Mouse (Mus musculus) midbrain, postnatal 0 days (tissue): ENCODE measurements around the gene Snx1. TPM values are rescaled to one million over a fixed set of nuclear protein-coding genes. Genes with fewer than 3 reads are reported as not detected.

ENCODE experiments used
- ATAC-seq: fragments of 200-750 bp; cut with Nextera tagmentation; 2 replicates; pipeline ENCODE4 v1.8.0; 2017; ENCODE audit warnings: moderate number of reproducible peaks, mild to moderate bottlenecking, moderate TSS enrichment, moderate library complexity; ENCODE audit not compliant: low FRiP score
- DNase-seq: peaks from one replicate; pipeline ENCODE4 v3.0.0-alpha.2; 2015; ENCODE audit warnings: low spot score
- H3K27ac ChIP-seq: fragments of 300-500 bp; sonication (generic); 2 replicates; pipeline ENCODE4 v1.5.1; 2014; ENCODE audit warnings: low read depth, mild to moderate bottlenecking, low read length, mixed read lengths
- H3K27me3 ChIP-seq: fragments of 300-500 bp; sonication (generic); 2 replicates; pipeline ENCODE4 v1.6.1; 2014; ENCODE audit warnings: low read length, control low read depth, mixed read lengths; ENCODE audit not compliant: insufficient read depth
- H3K36me3 ChIP-seq: fragments of 300-500 bp; sonication (generic); 2 replicates; pipeline ENCODE4 v1.6.1; 2014; ENCODE audit warnings: low read length, control low read depth, mixed read lengths; ENCODE audit not compliant: insufficient read depth
- H3K4me1 ChIP-seq: fragments of 300-500 bp; sonication (generic); 2 replicates; pipeline ENCODE4 v1.6.1; 2014; ENCODE audit warnings: mild to moderate bottlenecking, control low read depth, antibody characterized with exemption, low read length, mixed read lengths; ENCODE audit not compliant: insufficient read depth
- H3K4me2 ChIP-seq: fragments of 300-500 bp; sonication (generic); 2 replicates; pipeline ENCODE4 v1.6.1; 2014; ENCODE audit warnings: low read depth, mild to moderate bottlenecking, low read length, mixed read lengths; ENCODE audit not compliant: poor library complexity, severe bottlenecking
- H3K4me3 ChIP-seq: fragments of 300-500 bp; sonication (generic); 2 replicates; pipeline ENCODE4 v1.5.1; 2014; ENCODE audit warnings: low read depth, mild to moderate bottlenecking, low read length, moderate library complexity
- H3K9ac ChIP-seq: fragments of 300-500 bp; sonication (generic); replicated peaks from 2 replicates; pipeline ENCODE4 v1.6.1; 2014; ENCODE audit warnings: mild to moderate bottlenecking, low read length, moderate library complexity, mixed read lengths; ENCODE audit not compliant: poor library complexity, severe bottlenecking
- H3K9me3 ChIP-seq: fragments of 300-500 bp; sonication (generic); 2 replicates; pipeline ENCODE4 v1.6.1; 2016; ENCODE audit warnings: low read length, control low read depth
- CTCF ChIP-seq: IDR thresholded peaks from 2 replicates; pipeline ENCODE4 v1.5.1; 2016; ENCODE audit warnings: antibody characterized with exemption, mild to moderate bottlenecking
- WGBS: fragments of 180-500 bp; shearing (Covaris S2); extraction: QIAGEN DNeasy Blood & Tissue Kit; methylation state at CpG from one replicate; pipeline ENCODE4 v1.1.7; 2014; 5-methylcytosine and 5-hydroxymethylcytosine counted together
- polyA plus RNA-seq: library from polyadenylated mRNA; unstranded; fragments of >200 nt; fragmentation: Nextera tagmentation; extraction: Ambion mirVana; gene quantifications from 2 replicates; pipeline ENCODE4 v1.2.1, GENCODE M21; 2015
- total RNA-seq: library from RNA; depleted of rRNA; stranded (reverse); fragments of >200 nt; gene quantifications from 2 replicates; pipeline ENCODE4 v1.2.3, GENCODE M21; 2014

The Snx1 gene
- total and polyA plus RNA-seq, 2 experiments from 2014 or later, result 38.1 to 47.1 TPM

DNA sequence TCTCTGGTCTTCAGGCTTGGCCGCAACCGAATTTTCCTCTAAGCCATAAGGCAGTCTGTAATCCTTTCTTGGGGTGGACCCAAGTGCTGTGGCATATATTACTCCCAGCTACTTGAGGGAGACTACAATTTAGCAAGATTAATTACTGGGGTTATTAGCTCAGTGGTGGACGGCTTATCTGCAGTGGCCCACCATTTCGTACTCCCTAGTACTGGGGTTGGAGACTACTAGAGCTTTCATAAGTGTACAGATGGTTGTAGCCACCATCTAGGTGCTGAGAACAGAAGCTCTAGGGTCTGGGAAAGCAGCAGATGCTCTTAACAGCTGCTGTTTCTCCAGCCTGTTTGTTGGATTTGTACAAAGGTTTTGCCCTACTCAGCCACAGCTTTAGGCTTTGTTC is 65.4 kb downstream of the Snx1 start:
- Histone ChIP-seq H3K27me3 (no peaks in the 10 kb centered on the region), H3K4me3 (peak overlapping the region; percentile 77), H3K27ac (no peak overlapping the region), H3K4me2 (peak overlapping the region; percentile 56), H3K9ac (peak overlapping the region; percentile 79), H3K9me3 (no peaks in the 10 kb centered on the region), H3K36me3 (peaks cover 30% of the 10 kb centered on the region), H3K4me1 (peaks cover 13% of the 10 kb centered on the region)
- ATAC-seq, result no peak
- peak; percentile 56 for DNase-seq
- 25% methylated on average over 4 of the region's 4 CpGs for WGBS
- no peak for TF ChIP-seq CTCF

DNA sequence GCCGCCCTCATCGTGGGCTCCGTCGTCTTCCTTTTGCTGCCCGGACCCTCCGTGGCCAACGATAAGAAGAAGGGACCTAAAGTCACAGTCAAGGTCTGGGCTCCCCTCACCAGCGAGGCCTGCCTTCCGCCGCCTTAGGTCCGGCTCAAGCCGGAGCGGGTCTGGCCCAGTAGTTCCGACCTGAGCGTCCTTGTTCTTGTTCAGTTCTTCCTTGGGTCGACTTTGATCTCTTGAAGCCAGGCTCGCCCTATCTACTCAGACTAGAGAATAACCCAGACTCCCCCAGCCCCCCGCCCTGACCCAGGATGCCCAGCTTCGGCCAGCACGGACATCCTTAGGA is 66.1 kb downstream of the Snx1 start:
- DNase-seq, result no peak
- H3K9me3 ChIP-seq, result no peaks in the 10 kb centered on the region
- WGBS, result 0% methylated on average over 17 of the region's 20 CpGs
- peak overlapping the region; percentile 77 for H3K4me3 ChIP-seq
- peak overlapping the region; percentile 79 for H3K9ac ChIP-seq
- TF ChIP-seq CTCF, result no peak
- H3K27ac ChIP-seq, result peak overlapping the region; percentile 91
- H3K27me3 ChIP-seq, result no peaks in the 10 kb centered on the region
- peak; percentile 89 for ATAC-seq
- peak overlapping the region; percentile 56 for H3K4me2 ChIP-seq
- H3K4me1 ChIP-seq, result peaks cover 13% of the 10 kb centered on the region
- H3K36me3 ChIP-seq, result peaks cover 23% of the 10 kb centered on the region

DNA sequence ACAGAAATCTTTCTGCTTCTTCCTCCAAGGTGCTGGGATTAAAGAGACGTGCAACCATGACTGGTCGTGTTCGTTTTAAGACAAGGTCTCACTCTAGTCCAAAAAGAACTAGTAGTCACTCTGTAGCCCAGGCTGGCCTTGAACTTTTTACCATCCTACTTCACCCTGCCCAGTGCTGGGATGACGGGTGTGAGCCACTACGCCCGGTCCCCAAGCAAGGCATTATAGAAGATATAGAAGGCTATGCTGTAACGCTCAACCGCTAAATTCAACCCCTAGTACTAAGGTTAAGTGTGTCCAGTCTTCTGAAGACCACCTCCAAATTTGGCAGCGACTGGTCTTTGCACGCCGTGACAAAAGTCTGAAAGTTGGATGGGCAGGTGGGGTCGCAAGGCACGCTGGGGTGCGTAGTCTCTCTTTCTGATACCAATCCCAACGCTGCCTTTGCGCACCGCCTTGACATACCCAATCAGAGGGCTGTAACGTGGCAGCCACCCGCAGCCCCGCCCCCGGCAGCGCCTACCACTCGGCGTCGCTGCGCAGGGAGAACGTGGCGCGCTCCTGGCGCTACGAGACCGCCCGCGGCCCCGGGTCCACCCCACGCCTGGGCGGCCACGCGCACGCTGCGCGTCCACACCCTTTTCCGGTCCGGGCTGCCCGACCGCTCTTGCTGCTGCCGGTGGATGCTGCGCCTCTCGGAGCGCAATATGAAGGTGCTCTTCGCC is 66.6 kb downstream of the Snx1 start, which contains the start of gene Ppib:
Gene Ppib, plus strand, starts transcription at position 640 of the 725 bp plus-strand sequence.
- Histone ChIP-seq H3K27me3 (no peaks in the 10 kb centered on the region), H3K9ac (peak within 1 kb of the TSS; percentile 79), H3K9me3 (no peaks in the 10 kb centered on the region), H3K4me1 (peaks cover 13% of the 10 kb centered on the region), H3K27ac (peak within 1 kb of the TSS; percentile 91), H3K4me2 (peak within 1 kb of the TSS; percentile 56), H3K4me3 (peak within 1 kb of the TSS; percentile 77), H3K36me3 (peaks cover 20% of the 10 kb centered on the region)
- WGBS, result 2% methylated on average over 50 of the region's 51 CpGs
- DNase-seq (peak; percentile 98), ATAC-seq (peak; percentile 98)
- TF ChIP-seq CTCF, result peak; percentile 53

DNA sequence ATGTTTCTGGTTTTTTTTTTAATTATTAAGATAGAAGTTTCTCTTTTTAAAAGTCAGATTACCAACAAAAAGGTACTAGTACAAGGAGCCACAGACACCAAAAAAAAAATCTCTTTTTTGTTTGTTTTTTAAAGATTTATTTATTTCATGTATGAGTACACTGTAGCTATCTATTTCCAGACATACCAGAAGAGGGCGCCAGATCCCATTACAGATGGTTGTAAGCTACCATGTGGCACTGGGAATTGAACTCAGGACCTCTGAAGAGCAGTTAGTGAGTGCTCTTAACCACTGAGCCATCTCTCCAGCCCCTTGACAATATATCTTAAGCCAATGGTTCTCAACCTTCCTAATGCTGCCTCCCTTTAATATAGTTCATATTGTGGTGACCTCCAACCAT is 72.8 kb downstream of the Snx1 start:
- Histone ChIP-seq H3K4me1 (no peaks in the 10 kb centered on the region), H3K27me3 (no peaks in the 10 kb centered on the region), H3K4me3 (no peak overlapping the region), H3K36me3 (no peaks in the 10 kb centered on the region), H3K4me2 (no peak overlapping the region), H3K27ac (no peak overlapping the region), H3K9me3 (no peaks in the 10 kb centered on the region), H3K9ac (no peak overlapping the region)
- ATAC-seq (no peak), DNase-seq (no peak)
- WGBS, result 23% methylated on average over 1 of the region's 1 CpGs
- TF ChIP-seq CTCF, result no peak

DNA sequence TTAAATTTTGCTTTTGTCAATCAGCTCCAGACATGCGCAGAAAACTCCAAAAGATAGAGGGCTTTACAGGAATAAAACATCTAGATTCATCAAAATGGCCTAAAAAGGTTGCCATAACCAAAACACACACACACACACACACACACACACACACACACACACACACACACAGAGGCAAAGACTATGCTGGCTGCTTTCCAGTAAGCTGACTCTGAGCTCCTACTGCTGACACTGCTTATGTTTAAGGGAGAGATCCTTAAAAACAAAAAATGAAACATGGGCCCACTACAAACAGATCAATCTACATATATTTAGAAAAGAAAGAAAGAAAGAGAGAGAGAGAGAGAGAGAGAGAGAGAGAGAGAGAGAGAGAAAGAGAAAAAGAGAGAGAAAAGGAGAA is 73.7 kb downstream of the Snx1 start:
- H3K4me3 ChIP-seq, result no peak overlapping the region
- DNase-seq (peak; percentile 15), ATAC-seq (no peak)
- H3K4me2 ChIP-seq, result no peak overlapping the region
- no peak overlapping the region for H3K27ac ChIP-seq
- no peak for TF ChIP-seq CTCF
- no peaks in the 10 kb centered on the region for H3K4me1 ChIP-seq
- H3K9ac ChIP-seq, result no peak overlapping the region
- H3K27me3 ChIP-seq, result no peaks in the 10 kb centered on the region
- H3K36me3 ChIP-seq, result no peaks in the 10 kb centered on the region
- WGBS, result 89% methylated on average over 1 of the region's 1 CpGs
- H3K9me3 ChIP-seq, result no peaks in the 10 kb centered on the region

DNA sequence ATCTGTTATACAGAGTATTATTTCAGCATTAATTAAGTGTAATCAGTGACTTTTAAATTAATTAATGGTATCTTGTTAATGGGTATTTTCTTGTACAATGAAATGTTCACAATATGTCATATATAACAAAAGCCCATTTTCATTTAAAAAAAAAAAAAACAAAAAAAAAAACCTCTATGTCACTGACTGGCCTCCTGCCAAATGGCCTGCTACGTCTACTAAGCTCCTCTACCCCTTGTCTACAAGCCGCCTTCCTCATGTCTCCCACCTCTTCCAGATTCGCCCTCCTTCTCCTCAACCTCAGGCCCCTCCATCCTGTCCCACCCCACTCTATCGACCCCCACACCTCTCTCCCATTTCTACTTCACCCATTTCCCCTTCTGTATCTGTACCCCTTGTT is 74.9 kb downstream of the Snx1 start:
- Histone ChIP-seq H3K4me2 (no peak overlapping the region), H3K4me1 (no peaks in the 10 kb centered on the region), H3K27me3 (no peaks in the 10 kb centered on the region), H3K4me3 (no peak overlapping the region), H3K9me3 (no peaks in the 10 kb centered on the region), H3K36me3 (no peaks in the 10 kb centered on the region), H3K9ac (no peak overlapping the region), H3K27ac (no peak overlapping the region)
- no peak for TF ChIP-seq CTCF
- DNase-seq (no peak), ATAC-seq (no peak)
- WGBS, result 68% methylated on average over 4 of the region's 4 CpGs
